Mouse (Mus musculus) hindbrain, embryonic 12.5 days (tissue): Measurements from ENCODE around the gene Ppp3r1. TPM values are rescaled to one million over a fixed set of nuclear protein-coding genes. Genes with fewer than 3 reads are reported as not detected.

Experiments used
- ATAC-seq: fragments of 200-750 bp; cut with Nextera tagmentation; 2 replicates; pipeline ENCODE4 v1.8.0; 2017; ENCODE audit warnings: moderate TSS enrichment; ENCODE audit not compliant: low FRiP score
- H3K27ac ChIP-seq: fragments of 300-500 bp; sonication (generic); 2 replicates; pipeline ENCODE4 v1.5.1; 2016; ENCODE audit warnings: mild to moderate bottlenecking
- H3K27me3 ChIP-seq: fragments of 300-500 bp; sonication (generic); 2 replicates; pipeline ENCODE4 v1.6.1; 2016; ENCODE audit warnings: mild to moderate bottlenecking
- H3K36me3 ChIP-seq: fragments of 300-500 bp; sonication (generic); 2 replicates; pipeline ENCODE4 v1.6.1; 2016; ENCODE audit warnings: mild to moderate bottlenecking
- H3K4me1 ChIP-seq: fragments of 300-500 bp; sonication (generic); 2 replicates; pipeline ENCODE4 v1.6.1; 2016
- H3K4me2 ChIP-seq: fragments of 300-500 bp; sonication (generic); replicated peaks from 2 replicates; pipeline ENCODE4 v1.6.1; 2016; ENCODE audit warnings: mild to moderate bottlenecking
- H3K4me3 ChIP-seq: fragments of 300-500 bp; sonication (generic); 2 replicates; pipeline ENCODE4 v1.5.1; 2016; ENCODE audit warnings: mild to moderate bottlenecking
- H3K9ac ChIP-seq: fragments of 300-500 bp; sonication (generic); 2 replicates; pipeline ENCODE4 v1.6.1; 2016; ENCODE audit warnings: mild to moderate bottlenecking, moderate library complexity
- H3K9me3 ChIP-seq: fragments of 300-500 bp; sonication (generic); replicated peaks from 2 replicates; pipeline ENCODE4 v1.6.1; 2016; ENCODE audit warnings: mild to moderate bottlenecking
- WGBS: fragments of 180-500 bp; shearing (Covaris S2); methylation state at CpG from one replicate; pipeline ENCODE4 v1.1.7; 2016; 5-methylcytosine and 5-hydroxymethylcytosine counted together
- polyA plus RNA-seq: library from polyadenylated mRNA; unstranded; fragments of >200 nt; fragmentation: Nextera tagmentation; extraction: Ambion mirVana; gene quantifications from 2 replicates; pipeline ENCODE4 v1.2.1, GENCODE M21; 2016

Gene Ppp3r1
- polyA plus RNA-seq, 1 experiment from 2014 or later, result 123 TPM

- ATAC-seq, result no peak
- Histone ChIP-seq H3K27me3 (no peaks in the 10 kb centered on the region), H3K4me2 (no peak overlapping the region), H3K36me3 (peaks cover 5% of the 10 kb centered on the region; the same call in 1 of the 2 replicates), H3K9me3 (0 out of 2 replicates have a peak, but pooled peaks cover 4% of the 10 kb centered on the region), H3K9ac (no peak overlapping the region), H3K27ac (no peak overlapping the region), H3K4me1 (0 out of 2 replicates have a peak, but pooled peaks cover 3% of the 10 kb centered on the region), H3K4me3 (no peak overlapping the region)
- WGBS, result 96% methylated on average over 4 of the region's 4 CpGs
Measured at GRCm38 (mm10) chr11:17172300-17172699, 13.2 kb downstream of the Ppp3r1 start.

- Histone ChIP-seq H3K36me3 (peaks cover 5% of the 10 kb centered on the region; the same call in 1 of the 2 replicates), H3K4me1 (peaks cover 4% of the 10 kb centered on the region; the same call in 1 of the 2 replicates), H3K27ac (no peak overlapping the region), H3K9me3 (0 out of 2 replicates have a peak, but pooled peaks cover 4% of the 10 kb centered on the region), H3K4me2 (no peak overlapping the region), H3K27me3 (no peaks in the 10 kb centered on the region), H3K4me3 (no peak overlapping the region), H3K9ac (no peak overlapping the region)
- WGBS, result 96% methylated on average over 1 of the region's 1 CpGs
- ATAC-seq, result no peak
Measured at GRCm38 (mm10) chr11:17176638-17177037, 17.6 kb downstream of the Ppp3r1 start.

- Histone ChIP-seq H3K4me3 (no peak overlapping the region), H3K27ac (no peak overlapping the region), H3K27me3 (no peaks in the 10 kb centered on the region), H3K4me2 (no peak overlapping the region), H3K9ac (no peak overlapping the region), H3K36me3 (no peaks in the 10 kb centered on the region), H3K4me1 (peaks cover 4% of the 10 kb centered on the region; the same call in 1 of the 2 replicates), H3K9me3 (no peaks in the 10 kb centered on the region)
- ATAC-seq, result no peak
- WGBS, result 91% methylated on average over 3 of the region's 3 CpGs
Measured at GRCm38 (mm10) chr11:17180753-17181152, 21.7 kb downstream of the Ppp3r1 start.

GRCm38 (mm10) chr11:17181807-17182206, 22.7 kb downstream of the Ppp3r1 start, which contains the start of gene Wdr92:
TSS of gene Wdr92 (plus strand) at chr11:17182107.
- ATAC-seq, result no peak
- Histone ChIP-seq H3K27ac (no peak within 1 kb of the TSS), H3K36me3 (no peaks in the 10 kb centered on the region), H3K4me1 (peaks cover 4% of the 10 kb centered on the region; the same call in 1 of the 2 replicates), H3K27me3 (no peaks in the 10 kb centered on the region), H3K4me2 (no peak within 1 kb of the TSS), H3K9me3 (no peaks in the 10 kb centered on the region), H3K4me3 (no peak within 1 kb of the TSS), H3K9ac (no peak within 1 kb of the TSS)
- WGBS, result 87% methylated on average over 3 of the region's 3 CpGs

- ATAC-seq, result no peak
- Histone ChIP-seq H3K36me3 (no peaks in the 10 kb centered on the region), H3K27me3 (no peaks in the 10 kb centered on the region), H3K27ac (no peak overlapping the region), H3K9me3 (no peaks in the 10 kb centered on the region), H3K4me2 (no peak overlapping the region), H3K4me1 (peaks cover 4% of the 10 kb centered on the region; the same call in 1 of the 2 replicates), H3K4me3 (no peak overlapping the region), H3K9ac (no peak overlapping the region)
- 92% methylated on average over 2 of the region's 2 CpGs for WGBS
Measured at GRCm38 (mm10) chr11:17183165-17183564, 24.1 kb downstream of the Ppp3r1 start.

GRCm38 (mm10) chr11:17187649-17188048, 28.6 kb downstream of the Ppp3r1 start:
- ATAC-seq, result no peak
- no peak overlapping the region for H3K4me3 ChIP-seq
- H3K27ac ChIP-seq, result no peak overlapping the region
- H3K9ac ChIP-seq, result no peak overlapping the region
- H3K9me3 ChIP-seq, result no peaks in the 10 kb centered on the region
- no peak overlapping the region for H3K4me2 ChIP-seq
- H3K27me3 ChIP-seq, result no peaks in the 10 kb centered on the region
- no peaks in the 10 kb centered on the region for H3K4me1 ChIP-seq
- no peaks in the 10 kb centered on the region for H3K36me3 ChIP-seq
- WGBS, result 84% methylated on average over 3 of the region's 3 CpGs

- no peaks in the 10 kb centered on the region for H3K4me1 ChIP-seq
- H3K27me3 ChIP-seq, result no peaks in the 10 kb centered on the region
- no peak overlapping the region for H3K4me3 ChIP-seq
- no peak overlapping the region for H3K4me2 ChIP-seq
- no peaks in the 10 kb centered on the region for H3K36me3 ChIP-seq
- WGBS, result 32% methylated on average over 3 of the region's 3 CpGs
- H3K9me3 ChIP-seq, result no peaks in the 10 kb centered on the region
- no peak overlapping the region for H3K27ac ChIP-seq
- no peak for ATAC-seq
- no peak overlapping the region for H3K9ac ChIP-seq
Measured at GRCm38 (mm10) chr11:17188786-17189185, 29.7 kb downstream of the Ppp3r1 start.

- Histone ChIP-seq H3K36me3 (peaks cover 23% of the 10 kb centered on the region), H3K4me3 (no peak overlapping the region), H3K9ac (no peak overlapping the region), H3K4me1 (no peaks in the 10 kb centered on the region), H3K27ac (no peak overlapping the region), H3K4me2 (no peak overlapping the region), H3K9me3 (no peaks in the 10 kb centered on the region), H3K27me3 (no peaks in the 10 kb centered on the region)
- no peak for ATAC-seq
- WGBS, result 82% methylated on average over 9 of the region's 9 CpGs
Measured at GRCm38 (mm10) chr11:17192151-17192844, 33.2 kb downstream of the Ppp3r1 start.

- Histone ChIP-seq H3K4me3 (no peak overlapping the region), H3K4me2 (no peak overlapping the region), H3K9ac (no peak overlapping the region), H3K9me3 (no peaks in the 10 kb centered on the region), H3K36me3 (peaks cover 55% of the 10 kb centered on the region), H3K4me1 (no peaks in the 10 kb centered on the region), H3K27me3 (no peaks in the 10 kb centered on the region), H3K27ac (no peak overlapping the region)
- WGBS, result 91% methylated on average over 5 of the region's 5 CpGs
- ATAC-seq, result no peak
Measured at GRCm38 (mm10) chr11:17199170-17199569, 40.1 kb downstream of the Ppp3r1 start.

GRCm38 (mm10) chr11:17199840-17200501, 40.9 kb downstream of the Ppp3r1 start:
- no peak overlapping the region for H3K27ac ChIP-seq
- WGBS, result 95% methylated on average over 3 of the region's 3 CpGs
- no peak overlapping the region for H3K4me2 ChIP-seq
- no peaks in the 10 kb centered on the region for H3K27me3 ChIP-seq
- no peak overlapping the region for H3K4me3 ChIP-seq
- H3K36me3 ChIP-seq, result peaks cover 58% of the 10 kb centered on the region
- H3K9ac ChIP-seq, result no peak overlapping the region
- H3K9me3 ChIP-seq, result no peaks in the 10 kb centered on the region
- no peaks in the 10 kb centered on the region for H3K4me1 ChIP-seq
- no peak for ATAC-seq

GRCm38 (mm10) chr11:17200936-17201335, 41.9 kb downstream of the Ppp3r1 start:
- ATAC-seq, result no peak
- 92% methylated on average over 4 of the region's 4 CpGs for WGBS

GRCm38 (mm10) chr11:17202481-17202880, 43.4 kb downstream of the Ppp3r1 start:
- Histone ChIP-seq H3K27me3 (no peaks in the 10 kb centered on the region), H3K4me1 (no peaks in the 10 kb centered on the region), H3K4me3 (no peak overlapping the region), H3K27ac (no peak overlapping the region), H3K36me3 (peaks cover 43% of the 10 kb centered on the region), H3K9me3 (no peaks in the 10 kb centered on the region), H3K4me2 (no peak overlapping the region), H3K9ac (no peak overlapping the region)
- WGBS, result 92% methylated on average over 6 of the region's 6 CpGs
- ATAC-seq, result no peak

More at GRCm38 (mm10) chr11:17200936-17201335, 41.9 kb downstream of the Ppp3r1 start:
- Histone ChIP-seq H3K4me3 (no peak overlapping the region), H3K4me2 (no peak overlapping the region), H3K36me3 (peaks cover 50% of the 10 kb centered on the region), H3K9ac (no peak overlapping the region), H3K27ac (no peak overlapping the region), H3K27me3 (no peaks in the 10 kb centered on the region), H3K9me3 (no peaks in the 10 kb centered on the region), H3K4me1 (no peaks in the 10 kb centered on the region)
